Mouse (Mus musculus): Measurements from ENCODE around the gene Pak1ip1. TPM values are rescaled to one million over a fixed set of nuclear protein-coding genes. Genes with fewer than 3 reads are reported as not detected.

The Pak1ip1 gene
- polyA plus RNA-seq, 1 experiment from 2014 or later, result 54.6 TPM

DNA sequence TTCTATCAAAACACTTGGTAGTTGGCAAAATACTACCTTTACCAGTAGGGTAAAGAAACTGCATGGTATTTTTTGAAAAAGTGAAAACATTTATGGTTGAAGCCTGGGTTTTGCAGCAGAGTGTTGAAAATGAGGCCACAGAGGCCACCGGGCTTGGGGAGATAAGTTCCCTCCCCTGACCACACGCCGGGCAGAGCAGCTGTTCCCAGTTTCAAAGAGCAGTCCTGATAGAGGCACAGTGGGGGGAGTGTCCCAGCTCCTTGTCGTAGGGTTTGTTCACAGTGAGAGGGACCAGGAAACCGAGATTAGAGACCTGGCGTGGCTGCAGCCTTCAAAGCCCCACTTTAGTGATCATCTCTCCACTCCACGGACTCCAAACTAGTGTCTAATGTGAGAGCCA lies 19.7 kb downstream of the Pak1ip1 start:
- no peak overlapping the region for H3K4me3 ChIP-seq (ENCODE audit: control insufficient read depth in 1 of 2, insufficient read depth in 1 of 2, low read depth in 1 of 2, low read length in 2 of 2)
- H3K4me1 ChIP-seq (ENCODE audit: control insufficient read depth in 2 of 2, insufficient read depth in 2 of 2, low read length in 2 of 2), result peaks cover 11 to 20% of the 10 kb centered on the region in 2 experiments
- H3K9me3 ChIP-seq (ENCODE audit: control insufficient read depth, low read length), result no peaks in the 10 kb centered on the region
- 14% methylated on average over 7 of the region's 7 CpGs for WGBS
- no peak overlapping the region for H3K9ac ChIP-seq (ENCODE audit: low read length)
- no peak overlapping the region for H3K27ac ChIP-seq (replicated peaks in 1 of 2; ENCODE audit: control insufficient read depth in 1 of 2, insufficient read depth in 1 of 2, low read depth in 2 of 2, low read length in 2 of 2)
- ATAC-seq (ENCODE audit: insufficient number of reproducible peaks, insufficient read depth, low FRiP score, low read depth), result no peak
- no peaks in the 10 kb centered on the region for H3K27me3 ChIP-seq (ENCODE audit: control insufficient read depth, insufficient read depth, low read length)
- H3K36me3 ChIP-seq (ENCODE audit: control insufficient read depth, insufficient read depth, low read length), result peaks cover 59% of the 10 kb centered on the region
- H3K4me2 ChIP-seq (ENCODE audit: low read length), result no peak overlapping the region

DNA sequence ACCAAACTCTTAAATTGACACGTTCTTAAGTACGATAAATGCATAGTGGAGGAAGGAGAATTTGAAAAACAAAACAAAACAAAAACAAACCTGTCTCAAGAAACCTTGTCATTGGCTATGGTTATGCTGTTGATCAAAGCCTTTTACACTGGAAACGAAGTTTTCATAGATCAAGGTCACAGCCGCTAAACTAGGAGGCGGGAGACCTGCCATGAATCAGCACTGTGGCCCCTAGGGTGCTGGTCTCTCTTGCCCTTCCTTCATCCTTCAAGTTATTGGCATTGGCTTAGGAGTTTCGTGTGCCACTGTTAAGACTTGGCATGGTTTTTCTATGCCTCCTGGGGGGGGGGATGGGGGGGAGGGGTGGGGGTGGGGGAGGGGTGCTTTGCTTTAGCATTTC lies 20.8 kb downstream of the Pak1ip1 start:
- peaks cover 11 to 17% of the 10 kb centered on the region in 2 experiments for H3K4me1 ChIP-seq (ENCODE audit: control insufficient read depth in 2 of 2, insufficient read depth in 2 of 2, low read length in 2 of 2)
- H3K36me3 ChIP-seq (ENCODE audit: control insufficient read depth, insufficient read depth, low read length), result peaks cover 59% of the 10 kb centered on the region
- no peak overlapping the region for H3K9ac ChIP-seq (ENCODE audit: low read length)
- ATAC-seq (ENCODE audit: insufficient number of reproducible peaks, insufficient read depth, low FRiP score, low read depth), result no peak
- WGBS, result 87% methylated on average over 6 of the region's 6 CpGs
- no peaks in the 10 kb centered on the region for H3K9me3 ChIP-seq (ENCODE audit: control insufficient read depth, low read length)
- H3K27ac ChIP-seq (replicated peaks in 1 of 2; ENCODE audit: control insufficient read depth in 1 of 2, insufficient read depth in 1 of 2, low read depth in 2 of 2, low read length in 2 of 2), result no peak overlapping the region
- H3K4me2 ChIP-seq (ENCODE audit: low read length), result no peak overlapping the region
- H3K27me3 ChIP-seq (ENCODE audit: control insufficient read depth, insufficient read depth, low read length), result no peaks in the 10 kb centered on the region
- H3K4me3 ChIP-seq (ENCODE audit: control insufficient read depth in 1 of 2, insufficient read depth in 1 of 2, low read depth in 1 of 2, low read length in 2 of 2), result no peak overlapping the region

DNA sequence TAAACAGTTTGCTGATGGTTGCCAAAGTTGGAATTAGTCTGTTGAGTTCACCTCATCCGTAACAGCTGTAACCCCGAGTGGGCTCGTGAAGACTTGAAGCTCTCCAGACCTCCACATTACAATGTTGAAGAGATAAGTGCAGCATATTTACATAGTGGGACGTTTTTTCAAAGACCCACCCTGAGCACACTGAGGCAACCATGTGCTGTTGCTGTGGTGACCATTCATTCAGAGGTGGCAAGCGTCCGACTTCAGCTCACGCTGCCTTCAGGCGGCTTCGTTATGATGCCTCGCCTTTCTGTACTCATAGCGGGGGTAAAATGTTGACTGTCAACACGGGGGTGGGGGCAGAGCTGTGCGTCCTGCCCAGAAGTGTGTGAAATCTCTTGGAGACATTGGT lies 21.3 kb downstream of the Pak1ip1 start:
- no peak overlapping the region for H3K27ac ChIP-seq (replicated peaks in 1 of 2; ENCODE audit: control insufficient read depth in 1 of 2, insufficient read depth in 1 of 2, low read depth in 2 of 2, low read length in 2 of 2)
- H3K4me2 ChIP-seq (ENCODE audit: low read length), result no peak overlapping the region
- no peak overlapping the region for H3K4me3 ChIP-seq (ENCODE audit: control insufficient read depth in 1 of 2, insufficient read depth in 1 of 2, low read depth in 1 of 2, low read length in 2 of 2)
- H3K36me3 ChIP-seq (ENCODE audit: control insufficient read depth, insufficient read depth, low read length), result peaks cover 59% of the 10 kb centered on the region
- no peaks in the 10 kb centered on the region for H3K27me3 ChIP-seq (ENCODE audit: control insufficient read depth, insufficient read depth, low read length)
- 65% methylated on average over 13 of the region's 13 CpGs for WGBS
- peaks cover 7 to 12% of the 10 kb centered on the region in 2 experiments for H3K4me1 ChIP-seq (ENCODE audit: control insufficient read depth in 2 of 2, insufficient read depth in 2 of 2, low read length in 2 of 2)
- no peak overlapping the region for H3K9ac ChIP-seq (ENCODE audit: low read length)
- H3K9me3 ChIP-seq (ENCODE audit: control insufficient read depth, low read length), result no peaks in the 10 kb centered on the region
- no peak for ATAC-seq (ENCODE audit: insufficient number of reproducible peaks, insufficient read depth, low FRiP score, low read depth)

DNA sequence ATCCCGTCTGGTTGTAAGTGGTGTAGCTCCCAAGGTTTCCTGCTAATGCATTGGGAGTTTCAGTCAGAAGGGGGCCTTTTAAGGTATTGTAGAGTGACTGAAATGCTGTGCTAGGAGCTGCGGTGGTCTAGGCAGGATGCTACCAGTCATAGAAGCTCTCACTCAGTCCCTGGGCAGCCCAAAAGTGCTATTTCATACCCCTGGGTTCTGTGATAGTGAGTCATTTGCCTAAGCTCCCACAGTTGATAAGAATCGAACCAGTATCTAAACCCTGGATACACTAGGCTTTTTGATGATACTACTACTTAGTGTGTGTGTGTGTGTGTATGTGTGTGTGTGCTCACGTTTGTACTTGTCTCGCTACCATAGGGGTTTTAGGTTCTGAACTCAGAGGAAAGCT lies 29.3 kb downstream of the Pak1ip1 start:
- H3K27me3 ChIP-seq (ENCODE audit: control insufficient read depth, insufficient read depth, low read length), result no peaks in the 10 kb centered on the region
- H3K27ac ChIP-seq (replicated peaks in 1 of 2; ENCODE audit: control insufficient read depth in 1 of 2, insufficient read depth in 1 of 2, low read depth in 2 of 2, low read length in 2 of 2), result no peak overlapping the region
- no peak overlapping the region for H3K9ac ChIP-seq (ENCODE audit: low read length)
- H3K4me3 ChIP-seq (ENCODE audit: control insufficient read depth in 1 of 2, insufficient read depth in 1 of 2, low read depth in 1 of 2, low read length in 2 of 2), result no peak overlapping the region
- no peaks in the 10 kb centered on the region for H3K9me3 ChIP-seq (ENCODE audit: control insufficient read depth, low read length)
- no peak overlapping the region for H3K4me2 ChIP-seq (ENCODE audit: low read length)
- no peaks in the 10 kb centered on the region for H3K4me1 ChIP-seq (ENCODE audit: control insufficient read depth in 2 of 2, insufficient read depth in 2 of 2, low read length in 2 of 2)
- 58% methylated on average over 5 of the region's 5 CpGs for WGBS
- no peak for ATAC-seq (ENCODE audit: insufficient number of reproducible peaks, insufficient read depth, low FRiP score, low read depth)
- H3K36me3 ChIP-seq (ENCODE audit: control insufficient read depth, insufficient read depth, low read length), result no peaks in the 10 kb centered on the region

DNA sequence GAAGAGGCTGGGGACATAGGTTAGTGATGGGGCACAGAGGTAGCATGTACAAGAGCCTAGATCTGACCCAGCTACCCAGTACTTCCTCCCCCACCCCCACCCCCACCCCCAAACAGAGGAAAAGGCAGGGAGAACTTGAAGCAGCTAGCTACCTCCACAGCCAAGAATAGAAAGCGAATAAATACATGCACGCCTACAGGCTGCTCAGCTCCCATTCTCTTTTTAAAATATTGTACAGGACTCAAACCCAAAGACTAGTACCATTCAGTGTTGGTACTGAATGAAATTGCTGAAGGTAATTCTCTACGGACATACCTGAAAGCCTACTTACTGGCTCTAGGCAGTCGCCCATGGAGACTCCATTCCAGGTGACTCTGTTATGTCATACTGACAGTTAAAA lies 41.7 kb downstream of the Pak1ip1 start:
- WGBS, result 89% methylated on average over 4 of the region's 4 CpGs
- no peak for ATAC-seq (ENCODE audit: insufficient number of reproducible peaks, insufficient read depth, low FRiP score, low read depth)
- no peak overlapping the region for H3K4me3 ChIP-seq (ENCODE audit: control insufficient read depth in 1 of 2, insufficient read depth in 1 of 2, low read depth in 1 of 2, low read length in 2 of 2)
- no peaks in the 10 kb centered on the region for H3K27me3 ChIP-seq (ENCODE audit: control insufficient read depth, insufficient read depth, low read length)
- no peaks in the 10 kb centered on the region for H3K9me3 ChIP-seq (ENCODE audit: control insufficient read depth, low read length)
- H3K36me3 ChIP-seq (ENCODE audit: control insufficient read depth, insufficient read depth, low read length), result no peaks in the 10 kb centered on the region
- no peak overlapping the region for H3K9ac ChIP-seq (ENCODE audit: low read length)
- H3K27ac ChIP-seq (replicated peaks in 1 of 2; ENCODE audit: control insufficient read depth in 1 of 2, insufficient read depth in 1 of 2, low read depth in 2 of 2, low read length in 2 of 2), result no peak overlapping the region
- no peak overlapping the region for H3K4me2 ChIP-seq (ENCODE audit: low read length)
- no peaks in the 10 kb centered on the region for H3K4me1 ChIP-seq (ENCODE audit: control insufficient read depth in 2 of 2, insufficient read depth in 2 of 2, low read length in 2 of 2)

DNA sequence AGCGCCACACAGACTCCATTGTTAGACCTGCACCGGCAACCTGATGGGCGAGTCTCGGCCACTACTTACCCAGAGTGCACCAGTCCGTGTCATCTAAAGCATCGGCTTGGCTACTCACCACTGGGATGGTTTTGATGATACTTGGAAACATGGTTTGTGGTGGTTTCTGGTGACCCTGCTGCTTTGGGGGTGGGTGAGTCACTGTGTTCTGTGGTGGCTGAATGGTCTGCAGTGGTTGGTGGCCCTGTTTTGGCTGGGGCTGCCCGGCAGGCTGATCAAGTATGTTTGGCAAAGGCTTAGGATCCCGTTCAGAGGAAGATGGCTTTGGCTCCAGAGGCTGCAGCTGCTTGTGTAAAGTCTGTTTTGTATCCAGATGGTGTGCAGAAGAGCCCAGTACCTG lies 45.1 kb downstream of the Pak1ip1 start:
- Histone ChIP-seq H3K9ac (ENCODE audit: low read length) (no peak overlapping the region), H3K36me3 (ENCODE audit: control insufficient read depth, insufficient read depth, low read length) (no peaks in the 10 kb centered on the region), H3K4me3 (ENCODE audit: control insufficient read depth in 1 of 2, insufficient read depth in 1 of 2, low read depth in 1 of 2, low read length in 2 of 2) (no peak overlapping the region), H3K9me3 (ENCODE audit: control insufficient read depth, low read length) (no peaks in the 10 kb centered on the region), H3K4me2 (ENCODE audit: low read length) (no peak overlapping the region), H3K4me1 (ENCODE audit: control insufficient read depth in 2 of 2, insufficient read depth in 2 of 2, low read length in 2 of 2) (no peaks in the 10 kb centered on the region), H3K27ac (replicated peaks in 1 of 2; ENCODE audit: control insufficient read depth in 1 of 2, insufficient read depth in 1 of 2, low read depth in 2 of 2, low read length in 2 of 2) (no peak overlapping the region), H3K27me3 (ENCODE audit: control insufficient read depth, insufficient read depth, low read length) (no peaks in the 10 kb centered on the region)
- WGBS, result 85% methylated on average over 8 of the region's 8 CpGs
- ATAC-seq (ENCODE audit: insufficient number of reproducible peaks, insufficient read depth, low FRiP score, low read depth), result no peak

DNA sequence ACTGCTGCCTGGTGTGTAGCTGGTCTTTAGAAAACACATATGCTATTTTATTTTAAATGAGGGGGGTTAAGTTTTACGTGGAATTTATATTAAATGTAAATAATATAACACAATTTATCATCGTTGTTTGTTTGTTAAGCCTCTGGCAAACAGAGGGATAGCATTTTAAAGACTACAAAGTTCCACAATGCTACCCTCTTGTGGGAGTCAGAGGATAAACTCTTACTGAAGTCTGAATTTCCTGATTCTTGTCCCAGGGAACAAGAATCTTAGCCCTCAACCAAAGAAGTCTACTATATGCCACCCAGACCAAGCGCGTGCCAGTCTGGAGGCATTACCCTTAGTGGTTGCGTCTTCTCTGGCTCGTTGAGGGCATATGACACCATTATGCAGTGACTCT lies 46.5 kb downstream of the Pak1ip1 start:
- 78% methylated on average over 6 of the region's 6 CpGs for WGBS
- H3K27ac ChIP-seq (replicated peaks in 1 of 2; ENCODE audit: control insufficient read depth in 1 of 2, insufficient read depth in 1 of 2, low read depth in 2 of 2, low read length in 2 of 2), result no peak overlapping the region

DNA sequence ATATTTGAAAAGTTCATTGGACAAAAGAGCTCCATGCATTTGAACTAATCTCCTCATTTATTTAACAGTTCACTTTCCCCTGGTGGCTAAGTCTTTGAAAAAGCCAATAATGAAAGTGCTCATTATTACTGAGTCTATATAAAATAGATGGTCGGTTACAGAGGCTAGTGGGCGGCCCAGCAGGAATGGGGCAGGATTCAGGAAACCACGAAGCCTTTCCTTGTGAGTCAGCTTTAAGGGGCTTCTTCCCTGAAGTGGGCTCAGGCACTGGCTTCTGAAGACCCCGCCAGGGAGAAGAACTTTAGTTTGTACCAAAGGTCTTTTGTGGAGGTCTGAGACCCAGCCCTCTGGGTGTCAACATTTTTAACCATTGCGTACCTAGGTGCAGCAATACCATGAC lies 51.1 kb downstream of the Pak1ip1 start:
- Histone ChIP-seq H3K27ac (replicated peaks in 1 of 2; ENCODE audit: control insufficient read depth in 1 of 2, insufficient read depth in 1 of 2, low read depth in 2 of 2, low read length in 2 of 2) (no peak overlapping the region), H3K27me3 (ENCODE audit: control insufficient read depth, insufficient read depth, low read length) (no peaks in the 10 kb centered on the region), H3K9me3 (ENCODE audit: control insufficient read depth, low read length) (no peaks in the 10 kb centered on the region), H3K36me3 (ENCODE audit: control insufficient read depth, insufficient read depth, low read length) (no peaks in the 10 kb centered on the region), H3K4me3 (ENCODE audit: control insufficient read depth in 1 of 2, insufficient read depth in 1 of 2, low read depth in 1 of 2, low read length in 2 of 2) (no peak overlapping the region), H3K4me2 (ENCODE audit: low read length) (no peak overlapping the region), H3K4me1 (ENCODE audit: control insufficient read depth in 2 of 2, insufficient read depth in 2 of 2, low read length in 2 of 2) (no peaks in the 10 kb centered on the region), H3K9ac (ENCODE audit: low read length) (no peak overlapping the region)
- no peak for ATAC-seq (ENCODE audit: insufficient number of reproducible peaks, insufficient read depth, low FRiP score, low read depth)
- WGBS, result 81% methylated on average over 5 of the region's 5 CpGs

More for the DNA sequence above, 46.5 kb downstream of the Pak1ip1 start:
- Histone ChIP-seq H3K4me3 (ENCODE audit: control insufficient read depth in 1 of 2, insufficient read depth in 1 of 2, low read depth in 1 of 2, low read length in 2 of 2) (no peak overlapping the region), H3K9me3 (ENCODE audit: control insufficient read depth, low read length) (no peaks in the 10 kb centered on the region), H3K4me2 (ENCODE audit: low read length) (no peak overlapping the region), H3K27me3 (ENCODE audit: control insufficient read depth, insufficient read depth, low read length) (no peaks in the 10 kb centered on the region), H3K36me3 (ENCODE audit: control insufficient read depth, insufficient read depth, low read length) (no peaks in the 10 kb centered on the region), H3K4me1 (ENCODE audit: control insufficient read depth in 2 of 2, insufficient read depth in 2 of 2, low read length in 2 of 2) (no peaks in the 10 kb centered on the region), H3K9ac (ENCODE audit: low read length) (no peak overlapping the region)
- no peak for ATAC-seq (ENCODE audit: insufficient number of reproducible peaks, insufficient read depth, low FRiP score, low read depth)
